Mouse (Mus musculus) adrenal gland, postnatal 0 days (tissue): ENCODE data around the gene Gm21992. TPM values are rescaled to one million over a fixed set of nuclear protein-coding genes. Genes with fewer than 3 reads are reported as not detected.

Experiments used
- polyA plus RNA-seq: library from polyadenylated mRNA; unstranded; fragments of >200 nt; fragmentation: Nextera tagmentation; extraction: Ambion mirVana; gene quantifications from 2 replicates; pipeline ENCODE4 v1.2.1, GENCODE M21; 2015

Gm21992 gene
- 13.2 and 19.4 TPM in 2 replicates for polyA plus RNA-seq

GRCm38 (mm10) chr19:4811063-4811908, at the start of gene Gm21992, which contains the start of gene Rbm14:
Gene Gm21992, minus strand, starts transcription at chr19:4811612.
Gene Rbm14, minus strand, starts transcription at chr19:4811634.

GRCm38 (mm10) chr19:4854552-4855469, 43.4 kb upstream of the Gm21992 start, which contains the start of gene Ctsf:
Gene Ctsf, plus strand, starts transcription at chr19:4855130.

GRCm38 (mm10) chr19:4839149-4839548, 27.7 kb upstream of the Gm21992 start, which contains the start of the genes Ccs and Ccdc87:
Gene Ccs, minus strand, starts transcription at chr19:4839332.
Gene Ccdc87, plus strand, starts transcription at chr19:4839366.

GRCm38 (mm10) chr19:4793831-4794422, 17.5 kb downstream of the Gm21992 start, which contains the start of gene Rbm4:
Gene Rbm4, minus strand, starts transcription at chr19:4793901.

GRCm38 (mm10) chr19:4756193-4756911, 55.1 kb downstream of the Gm21992 start, which contains the start of gene Rbm4b:
Gene Rbm4b, plus strand, starts transcription at chr19:4756497.

GRCm38 (mm10) chr19:4711098-4711600, 100.3 kb downstream of the Gm21992 start, which contains the start of gene Sptbn2:
Gene Sptbn2, plus strand, starts transcription at chr19:4711167.

GRCm38 (mm10) chr19:4698205-4698677, 113.2 kb downstream of the Gm21992 start, which contains the start of gene Gm960:
Gene Gm960, minus strand, starts transcription at chr19:4698668.

Other genes with a start within 250 kb of the Gm21992 start
- 3.3 and 5.2 TPM in 2 replicates for gene Lrfn4, start 195.9 kb downstream of the Gm21992 start, polyA plus RNA-seq
- 33.6 and 52.1 TPM in 2 replicates for gene Rce1, start 186.0 kb downstream of the Gm21992 start, polyA plus RNA-seq
- gene Gm960, start 112.9 kb downstream of the Gm21992 start, polyA plus RNA-seq = 2.2 and 3.2 TPM in 2 replicates
- 0.61 and 1.9 TPM in 2 replicates for gene Sptbn2, start 100.4 kb downstream of the Gm21992 start, polyA plus RNA-seq
- 28.0 and 39.4 TPM in 2 replicates for gene Rbm4b, start 55.1 kb downstream of the Gm21992 start, polyA plus RNA-seq
- gene Rbm4, start 17.7 kb downstream of the Gm21992 start, polyA plus RNA-seq = 18.8 and 24.5 TPM in 2 replicates
- 19.3 and 22.3 TPM in 2 replicates for gene Rbm14, start within 50 bp of the Gm21992 start, polyA plus RNA-seq
- gene Ccs, start 27.7 kb upstream of the Gm21992 start, polyA plus RNA-seq = 79.9 and 127 TPM in 2 replicates
- 0.08 and 0.10 TPM in 2 replicates for gene Ccdc87, start 27.8 kb upstream of the Gm21992 start, polyA plus RNA-seq
- 192 and 458 TPM in 2 replicates for gene Ctsf, start 43.5 kb upstream of the Gm21992 start, polyA plus RNA-seq
- gene Actn3, start 66.3 kb upstream of the Gm21992 start, polyA plus RNA-seq = 2.4 and 3.2 TPM in 2 replicates
- 12.5 and 14.8 TPM in 2 replicates for gene Zdhhc24, start 67.1 kb upstream of the Gm21992 start, polyA plus RNA-seq
- 3.5 and 4.2 TPM in 2 replicates for gene Bbs1, start 95.0 kb upstream of the Gm21992 start, polyA plus RNA-seq
- gene Dpp3, start 116.7 kb upstream of the Gm21992 start, polyA plus RNA-seq = 63.8 and 106 TPM in 2 replicates
- gene Peli3, start 131.5 kb upstream of the Gm21992 start, polyA plus RNA-seq = 1.9 and 2.9 TPM in 2 replicates
- 136 and 156 TPM in 2 replicates for gene Mrpl11, start 150.5 kb upstream of the Gm21992 start, polyA plus RNA-seq
- 0.07 TPM in 1 of 2 replicates, not detected in the other for gene Npas4, start 178.7 kb upstream of the Gm21992 start, polyA plus RNA-seq
- gene Slc29a2, start 212.2 kb upstream of the Gm21992 start, polyA plus RNA-seq = 0.57 and 1.9 TPM in 2 replicates
- 45.2 and 51.4 TPM in 2 replicates for gene B4gat1, start 227.2 kb upstream of the Gm21992 start, polyA plus RNA-seq
- 0.20 and 1.6 TPM in 2 replicates for gene AC124502.3, start 227.3 kb upstream of the Gm21992 start, polyA plus RNA-seq
- 36.1 and 44.9 TPM in 2 replicates for gene Brms1, start 229.7 kb upstream of the Gm21992 start, polyA plus RNA-seq
- 1.1 and 1.5 TPM in 2 replicates for gene Rin1, start 238.9 kb upstream of the Gm21992 start, polyA plus RNA-seq